8 mouse cellular contexts compared by ENCODE assay signal in genomic region chr17:55878636-55879369, GRCm38 (mm10). TPM values are rescaled to one million over a fixed set of nuclear protein-coding genes. Genes with fewer than 3 reads are reported as not detected.
A peak's percentile ranks its signal among the peaks of the same experiment; 100 is the strongest.
DNase-seq lines count a peak whose midpoint lies in the region; ATAC-seq and TF ChIP-seq lines count a peak whose summit lies in the region.
"Not testable (repeated sequence)": the region's sequence is repeated elsewhere in the genome, so short reads cannot be mapped to it uniquely, and the experiment has no call there.

Gene Zfp119a, minus strand, starts transcription at chr17:55878930.

- H3K4me1 ChIP-seq in hindbrain, embryonic 10.5 days (replicated peaks): peaks cover 15% of the 10 kb centered on the region
- H3K4me1 ChIP-seq in lung, postnatal 0 days (ENCODE audit: insufficient read depth, low read depth, low read length): not testable (repeated sequence)

- peak within 1 kb of the TSS; percentile 56 for H3K4me3 ChIP-seq in hindbrain, embryonic 10.5 days
- H3K4me3 ChIP-seq in lung, postnatal 0 days (ENCODE audit: low read depth, low read length): peak within 1 kb of the TSS; percentile 43

- H3K27me3 ChIP-seq in hindbrain, embryonic 10.5 days (ENCODE audit: insufficient read depth, poor library complexity, severe bottlenecking); lung, postnatal 0 days (replicated peaks; ENCODE audit: insufficient read depth, low read length): not testable (repeated sequence)

- peak within 1 kb of the TSS; percentile 58 for H3K4me2 ChIP-seq in lung, postnatal 0 days (replicated peaks; ENCODE audit: low read depth, low read length)

- TF ChIP-seq EP300 in lung, postnatal 0 days (IDR thresholded peaks at IDR 0.05): not testable (repeated sequence)

- peak; percentile 93 for DNase-seq in MN1 (ENCODE audit: low spot score)
- DNase-seq in cerebellum, adult 9-10 months: peak; percentile 91
- peak; percentile 87 for DNase-seq in hindbrain, embryonic 10.5 days (ENCODE audit: low spot score)
- peak; percentile 91 for DNase-seq in layer of hippocampus, adult 9-11 months
- DNase-seq in lung, postnatal 0 days (ENCODE audit: low spot score): peak; percentile 94
- peak; percentile 73 for DNase-seq in ovary, postnatal 36 days (ENCODE audit: low spot score)
- DNase-seq in thymus, postnatal 25 days: peak; percentile 68

- TF ChIP-seq CTCF in lung, postnatal 0 days (IDR thresholded peaks at IDR 0.05): not testable (repeated sequence)

- peak; percentile 99 for ATAC-seq in frontal cortex, adult (ENCODE audit: low TSS enrichment)
- ATAC-seq in lung, postnatal 0 days: peak; percentile 99

- H3K9ac ChIP-seq in lung, postnatal 0 days (replicated peaks; ENCODE audit: low read depth): peak within 1 kb of the TSS; percentile 32; the same call in 1 of the 2 replicates

- under 1% methylated on average over 45 of the region's 53 CpGs for WGBS in hindbrain, embryonic 10.5 days
- WGBS in lung, postnatal 0 days: under 1% methylated on average over 35 of the region's 53 CpGs

- H3K27ac ChIP-seq in hindbrain, embryonic 10.5 days: peak within 1 kb of the TSS; percentile 85
- H3K27ac ChIP-seq in lung, postnatal 0 days (ENCODE audit: low read length): peak within 1 kb of the TSS; percentile 78

- not testable (repeated sequence) for H3K9me3 ChIP-seq in hindbrain, embryonic 10.5 days; lung, postnatal 0 days (ENCODE audit: low read length)

- not testable (repeated sequence) for H3K36me3 ChIP-seq in hindbrain, embryonic 10.5 days; lung, postnatal 0 days (ENCODE audit: insufficient read depth, low read length)

RNA-seq across cellular contexts. Expression of gene Zfp119a, which starts in this region (rescaled TPM):
- 6.3 and 8.3 TPM in 2 replicates for polyA plus RNA-seq in hindbrain, embryonic 10.5 days (2016; fragmentation: Nextera tagmentation; extraction: Ambion mirVana)
- 10.5 and 11.6 TPM in 2 replicates for polyA plus RNA-seq in lung, postnatal 0 days (2015; fragmentation: Nextera tagmentation; extraction: Ambion mirVana)

Comparison
In these comparisons a context has a peak if more than half of its experiments do, and no peak if none do; other contexts are left out.
1. Peak in every context shown above with its lines: DNase-seq, ATAC-seq, H3K4me3 ChIP-seq and H3K27ac ChIP-seq.